Mouse (Mus musculus): ENCODE data around the gene Tmem176b. TPM values are rescaled to one million over a fixed set of nuclear protein-coding genes. Genes with fewer than 3 reads are reported as not detected.
A peak's percentile ranks its signal among the peaks of the same experiment; 100 is the strongest.
"Not testable (repeated sequence)": the region's sequence is repeated elsewhere in the genome, so short reads cannot be mapped to it uniquely, and the experiment has no call there.

The Tmem176b gene
- polyA plus RNA-seq, 1 experiment from 2014 or later = 414 TPM

DNA sequence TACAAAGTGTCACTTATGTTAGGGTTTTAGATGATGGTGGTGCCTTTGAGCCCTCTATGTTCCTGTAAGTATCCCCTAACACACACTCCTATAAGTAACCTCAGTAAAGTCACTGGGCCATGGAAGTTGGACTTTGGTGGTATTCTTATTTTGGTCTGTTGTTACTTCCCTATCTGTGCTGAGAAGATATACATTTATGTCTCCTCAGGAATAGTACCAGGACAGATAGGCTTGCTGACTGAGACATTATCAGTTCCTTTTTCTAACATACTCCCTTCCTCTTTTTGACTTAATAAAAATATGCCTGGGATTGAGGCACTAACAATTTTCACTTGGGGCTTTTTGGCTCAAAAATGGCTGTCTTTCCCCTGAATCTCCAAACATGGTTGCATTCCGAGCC is 8.9 kb downstream of the Tmem176b start:
- Histone ChIP-seq H3K9me3 (ENCODE audit: control insufficient read depth, low read length) (no peaks in the 10 kb centered on the region), H3K9ac (ENCODE audit: low read depth, low read length) (no peak overlapping the region), H3K4me1 (ENCODE audit: control insufficient read depth, insufficient read depth, low read length) (peaks cover 5% of the 10 kb centered on the region; the same call in 1 of the 2 replicates), H3K4me2 (ENCODE audit: low read depth, low read length) (no peak overlapping the region), H3K4me3 (ENCODE audit: low read length) (no peak overlapping the region), H3K27ac (ENCODE audit: low read length) (no peak overlapping the region), H3K36me3 (ENCODE audit: control insufficient read depth, insufficient read depth, low read length) (peaks cover 48% of the 10 kb centered on the region), H3K27me3 (replicated peaks; ENCODE audit: control insufficient read depth, insufficient read depth, low read length) (no peaks in the 10 kb centered on the region)
- no peak for ATAC-seq
- WGBS = 86% methylated on average over 1 of the region's 1 CpGs

- ATAC-seq = no peak
- H3K27ac ChIP-seq (ENCODE audit: low read length) = 0 out of 2 replicates have a peak overlapping the region, but pooled peaks have one; percentile 1
- H3K4me2 ChIP-seq (ENCODE audit: low read depth, low read length) = no peak overlapping the region
- H3K4me3 ChIP-seq (ENCODE audit: low read length) = no peak overlapping the region
- H3K4me1 ChIP-seq (ENCODE audit: control insufficient read depth, insufficient read depth, low read length) = peaks cover 5% of the 10 kb centered on the region; the same call in 1 of the 2 replicates
- H3K9ac ChIP-seq (ENCODE audit: low read depth, low read length) = no peak overlapping the region
- no peaks in the 10 kb centered on the region for H3K9me3 ChIP-seq (ENCODE audit: control insufficient read depth, low read length)
- WGBS = 84% methylated on average over 5 of the region's 5 CpGs
- H3K27me3 ChIP-seq (replicated peaks; ENCODE audit: control insufficient read depth, insufficient read depth, low read length) = no peaks in the 10 kb centered on the region
- peaks cover 39% of the 10 kb centered on the region for H3K36me3 ChIP-seq (ENCODE audit: control insufficient read depth, insufficient read depth, low read length)
Observed at GRCm38 (mm10) chr6:48831141-48831540, 10.2 kb downstream of the Tmem176b start.

DNA sequence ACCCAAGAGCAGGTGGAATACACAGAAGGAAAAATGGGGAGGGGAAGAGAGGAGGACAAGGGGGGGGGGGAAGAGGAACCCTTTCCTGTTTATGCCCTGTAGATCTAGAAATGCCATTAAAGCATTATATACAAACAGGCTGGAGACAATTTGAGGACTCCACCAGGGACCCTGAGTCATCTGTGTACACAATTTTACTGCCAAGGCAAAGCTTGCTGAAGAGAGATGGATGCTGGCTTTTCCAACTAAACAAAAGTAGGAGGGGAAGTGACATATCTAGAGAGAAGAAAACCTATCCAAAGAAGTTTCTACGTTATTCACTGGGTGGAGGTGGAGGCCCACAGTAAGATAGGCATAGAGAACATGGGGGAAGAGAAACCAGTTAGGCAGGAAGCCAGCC is 11.1 kb downstream of the Tmem176b start:
- H3K4me1 ChIP-seq (ENCODE audit: control insufficient read depth, insufficient read depth, low read length) = peaks cover 6% of the 10 kb centered on the region; the same call in 1 of the 2 replicates
- no peak overlapping the region for H3K4me2 ChIP-seq (ENCODE audit: low read depth, low read length)
- H3K36me3 ChIP-seq (ENCODE audit: control insufficient read depth, insufficient read depth, low read length) = peaks cover 30% of the 10 kb centered on the region
- no peak overlapping the region for H3K9ac ChIP-seq (ENCODE audit: low read depth, low read length)
- WGBS = 17% methylated on average over 1 of the region's 1 CpGs
- peak overlapping the region; percentile 23; the same call in 1 of the 2 replicates for H3K27ac ChIP-seq (ENCODE audit: low read length)
- no peak overlapping the region for H3K4me3 ChIP-seq (ENCODE audit: low read length)
- no peaks in the 10 kb centered on the region for H3K9me3 ChIP-seq (ENCODE audit: control insufficient read depth, low read length)
- ATAC-seq = 0 out of 2 replicates have a peak, but pooled peaks have one; percentile 29
- H3K27me3 ChIP-seq (replicated peaks; ENCODE audit: control insufficient read depth, insufficient read depth, low read length) = no peaks in the 10 kb centered on the region

GRCm38 (mm10) chr6:48829651-48830050 is 11.6 kb downstream of the Tmem176b start:
- H3K4me2 ChIP-seq (ENCODE audit: low read depth, low read length) = no peak overlapping the region
- no peak overlapping the region for H3K4me3 ChIP-seq (ENCODE audit: low read length)
- ATAC-seq = no peak
- H3K27ac ChIP-seq (ENCODE audit: low read length) = peak overlapping the region; percentile 23; the same call in 1 of the 2 replicates
- H3K4me1 ChIP-seq (ENCODE audit: control insufficient read depth, insufficient read depth, low read length) = peaks cover 9% of the 10 kb centered on the region; the same call in 1 of the 2 replicates
- no peak overlapping the region for H3K9ac ChIP-seq (ENCODE audit: low read depth, low read length)
- H3K9me3 ChIP-seq (ENCODE audit: control insufficient read depth, low read length) = no peaks in the 10 kb centered on the region
- peaks cover 24% of the 10 kb centered on the region for H3K36me3 ChIP-seq (ENCODE audit: control insufficient read depth, insufficient read depth, low read length)
- H3K27me3 ChIP-seq (replicated peaks; ENCODE audit: control insufficient read depth, insufficient read depth, low read length) = no peaks in the 10 kb centered on the region

GRCm38 (mm10) chr6:48828976-48829375 is 12.3 kb downstream of the Tmem176b start:
- H3K4me1 ChIP-seq (ENCODE audit: control insufficient read depth, insufficient read depth, low read length) = peaks cover 12% of the 10 kb centered on the region; the same call in 1 of the 2 replicates
- no peaks in the 10 kb centered on the region for H3K27me3 ChIP-seq (replicated peaks; ENCODE audit: control insufficient read depth, insufficient read depth, low read length)
- 59% methylated on average over 1 of the region's 1 CpGs for WGBS
- ATAC-seq = no peak
- no peak overlapping the region for H3K4me3 ChIP-seq (ENCODE audit: low read length)
- H3K4me2 ChIP-seq (ENCODE audit: low read depth, low read length) = no peak overlapping the region
- H3K9me3 ChIP-seq (ENCODE audit: control insufficient read depth, low read length) = no peaks in the 10 kb centered on the region
- H3K9ac ChIP-seq (ENCODE audit: low read depth, low read length) = no peak overlapping the region
- peaks cover 18% of the 10 kb centered on the region for H3K36me3 ChIP-seq (ENCODE audit: control insufficient read depth, insufficient read depth, low read length)
- no peak overlapping the region for H3K27ac ChIP-seq (ENCODE audit: low read length)

- Histone ChIP-seq H3K9ac (ENCODE audit: low read depth, low read length) (no peak overlapping the region), H3K27ac (ENCODE audit: low read length) (no peak overlapping the region), H3K4me2 (ENCODE audit: low read depth, low read length) (peak overlapping the region; percentile 27; the same call in 1 of the 2 replicates), H3K27me3 (replicated peaks; ENCODE audit: control insufficient read depth, insufficient read depth, low read length) (no peaks in the 10 kb centered on the region), H3K36me3 (ENCODE audit: control insufficient read depth, insufficient read depth, low read length) (no peaks in the 10 kb centered on the region), H3K9me3 (ENCODE audit: control insufficient read depth, low read length) (no peaks in the 10 kb centered on the region), H3K4me1 (ENCODE audit: control insufficient read depth, insufficient read depth, low read length) (peaks cover 19% of the 10 kb centered on the region; the same call in 1 of the 2 replicates), H3K4me3 (ENCODE audit: low read length) (no peak overlapping the region)
- WGBS = 53% methylated on average over 7 of the region's 7 CpGs
- peak; percentile 90 for ATAC-seq
Observed at GRCm38 (mm10) chr6:48825016-48825415, 16.3 kb downstream of the Tmem176b start.

GRCm38 (mm10) chr6:48821991-48822785 is 19.1 kb downstream of the Tmem176b start:
- not testable (repeated sequence) for H3K4me3 ChIP-seq (ENCODE audit: low read length); H3K9me3 ChIP-seq (ENCODE audit: control insufficient read depth, low read length); H3K9ac ChIP-seq (ENCODE audit: low read depth, low read length); H3K36me3 ChIP-seq (ENCODE audit: control insufficient read depth, insufficient read depth, low read length); ATAC-seq; H3K27me3 ChIP-seq (replicated peaks; ENCODE audit: control insufficient read depth, insufficient read depth, low read length); H3K4me2 ChIP-seq (ENCODE audit: low read depth, low read length); H3K27ac ChIP-seq (ENCODE audit: low read length)
- H3K4me1 ChIP-seq (ENCODE audit: control insufficient read depth, insufficient read depth, low read length) = 0 out of 2 replicates have a peak, but pooled peaks cover 14% of the 10 kb centered on the region
- WGBS = 80% methylated on average over 7 of the region's 7 CpGs

DNA sequence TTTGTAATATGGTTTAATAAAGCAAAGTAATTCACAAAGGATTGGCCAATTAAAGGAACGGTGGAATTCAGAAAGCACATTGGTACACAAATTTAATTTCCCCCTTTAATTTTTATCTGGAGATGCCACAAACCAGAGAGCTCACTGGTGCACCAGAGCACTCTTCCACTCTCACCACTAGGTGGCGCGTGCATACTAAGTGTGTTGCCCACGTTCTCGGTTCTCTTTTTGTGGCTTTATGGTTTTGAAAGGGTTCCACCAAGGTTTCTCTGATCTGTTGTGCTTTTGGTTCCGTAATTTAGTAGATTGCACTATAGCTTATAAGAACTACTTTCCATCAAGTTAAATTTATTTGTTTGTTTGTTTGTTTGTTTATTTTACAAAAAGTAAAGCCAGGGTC is 23.5 kb downstream of the Tmem176b start:
- WGBS = 6% methylated on average over 6 of the region's 6 CpGs
- no peak for ATAC-seq

DNA sequence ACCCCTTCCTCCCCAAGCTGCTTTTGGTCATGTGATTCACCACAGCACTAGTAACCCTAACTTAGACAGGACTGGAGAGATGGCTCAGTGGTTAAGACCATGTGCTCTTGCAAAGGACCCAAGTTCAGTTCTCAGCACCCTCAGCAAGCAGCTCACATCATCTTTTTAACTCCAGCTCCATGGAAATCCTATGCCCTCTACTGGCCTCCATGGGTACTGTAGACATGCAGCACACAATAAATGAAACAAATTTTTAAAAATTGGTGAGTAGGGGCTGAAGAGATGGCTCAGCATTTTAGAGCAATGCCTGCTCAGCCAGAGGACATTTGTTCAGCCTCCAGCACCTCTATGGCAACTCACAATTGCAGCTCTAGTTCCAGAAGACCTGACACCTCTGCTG is 26.3 kb downstream of the Tmem176b start:
- H3K4me1 ChIP-seq (ENCODE audit: control insufficient read depth, insufficient read depth, low read length) = peaks cover 2% of the 10 kb centered on the region; the same call in 1 of the 2 replicates
- H3K36me3 ChIP-seq (ENCODE audit: control insufficient read depth, insufficient read depth, low read length) = no peaks in the 10 kb centered on the region
- ATAC-seq = no peak
- H3K4me3 ChIP-seq (ENCODE audit: low read length) = no peak overlapping the region
- H3K9ac ChIP-seq (ENCODE audit: low read depth, low read length) = no peak overlapping the region
- no peaks in the 10 kb centered on the region for H3K27me3 ChIP-seq (replicated peaks; ENCODE audit: control insufficient read depth, insufficient read depth, low read length)
- H3K27ac ChIP-seq (ENCODE audit: low read length) = no peak overlapping the region
- H3K9me3 ChIP-seq (ENCODE audit: control insufficient read depth, low read length) = no peaks in the 10 kb centered on the region
- H3K4me2 ChIP-seq (ENCODE audit: low read depth, low read length) = no peak overlapping the region

More for the DNA sequence above, 23.5 kb downstream of the Tmem176b start:
- no peaks in the 10 kb centered on the region for H3K27me3 ChIP-seq (replicated peaks; ENCODE audit: control insufficient read depth, insufficient read depth, low read length)
- no peak overlapping the region for H3K4me2 ChIP-seq (ENCODE audit: low read depth, low read length)
- H3K4me3 ChIP-seq (ENCODE audit: low read length) = no peak overlapping the region
- no peaks in the 10 kb centered on the region for H3K4me1 ChIP-seq (ENCODE audit: control insufficient read depth, insufficient read depth, low read length)
- no peaks in the 10 kb centered on the region for H3K36me3 ChIP-seq (ENCODE audit: control insufficient read depth, insufficient read depth, low read length)
- H3K9ac ChIP-seq (ENCODE audit: low read depth, low read length) = no peak overlapping the region
- H3K9me3 ChIP-seq (ENCODE audit: control insufficient read depth, low read length) = no peaks in the 10 kb centered on the region
- H3K27ac ChIP-seq (ENCODE audit: low read length) = no peak overlapping the region

Measured in intestine, embryonic 16.5 days (tissue).